Mouse (Mus musculus) regulatory T cell (primary cell): ENCODE measurements at regions not wholly inside any gene's neighbourhood (a gene's known extent, or its start where the extent isn't known, plus 50 kb on each side); places are given as distances from the start of the nearest gene placed in this dataset.

Experiments used
- in situ Hi-C: fragments of 300-600 bp; cut with MboI, MseI; formaldehyde crosslinking; loops from one replicate; pipeline ENCODE4 v1.15.1; 2025; ENCODE audit warnings: high pct_unique_total_duplicates

- in situ Hi-C loops: no loop called here
These were observed 278.2 kb upstream of the Castor2 start for GRCm38 (mm10) chr5:133821273-133821672.

GRCm38 (mm10) chr5:133815462-133815861 lies 284.0 kb upstream of the Castor2 start:
- in situ Hi-C loops: no loop called here

GRCm38 (mm10) chr5:133814436-133814835 lies 285.1 kb upstream of the Castor2 start:
- in situ Hi-C loops: no loop called here

GRCm38 (mm10) chr5:133812216-133812615 lies 287.3 kb upstream of the Castor2 start:
- in situ Hi-C loops: no loop called here

GRCm38 (mm10) chr5:133806891-133807290 lies 292.6 kb upstream of the Castor2 start:
- in situ Hi-C loops: no loop called here

GRCm38 (mm10) chr5:133802001-133802400 lies 297.5 kb upstream of the Castor2 start:
- in situ Hi-C loops: no loop called here

- in situ Hi-C loops: no loop called here
These were observed 303.9 kb upstream of the Castor2 start for GRCm38 (mm10) chr5:133795638-133796037.

- in situ Hi-C loops: no loop called here
These were observed 308.8 kb upstream of the Castor2 start for GRCm38 (mm10) chr5:133790726-133791125.

- in situ Hi-C loops: no loop called here
These were observed 311.5 kb upstream of the Castor2 start for GRCm38 (mm10) chr5:133788006-133788405.

GRCm38 (mm10) chr5:133787491-133787890 lies 312.0 kb upstream of the Castor2 start:
- in situ Hi-C loops: no loop called here

GRCm38 (mm10) chr5:133776591-133776990 lies 322.9 kb upstream of the Castor2 start:
- in situ Hi-C loops: no loop called here

GRCm38 (mm10) chr5:133774116-133774515 lies 325.4 kb upstream of the Castor2 start:
- in situ Hi-C loops: no loop called here

GRCm38 (mm10) chr5:133768856-133769255 lies 330.7 kb upstream of the Castor2 start:
- in situ Hi-C loops: no loop called here

- in situ Hi-C loops: no loop called here
These were observed 341.7 kb upstream of the Castor2 start for GRCm38 (mm10) chr5:133757817-133758216.

GRCm38 (mm10) chr5:133754180-133754579 lies 345.3 kb upstream of the Castor2 start:
- in situ Hi-C loops: no loop called here

GRCm38 (mm10) chr5:133753461-133754160 lies 345.9 kb upstream of the Castor2 start:
- in situ Hi-C loops: no loop called here

- in situ Hi-C loops: no loop called here
These were observed 352.6 kb upstream of the Castor2 start for GRCm38 (mm10) chr5:133746960-133747359.

GRCm38 (mm10) chr5:133746411-133746810 lies 353.1 kb upstream of the Castor2 start:
- in situ Hi-C loops: no loop called here

GRCm38 (mm10) chr5:133744136-133744535 lies 355.4 kb upstream of the Castor2 start:
- in situ Hi-C loops: no loop called here

GRCm38 (mm10) chr5:133743606-133744005 lies 355.9 kb upstream of the Castor2 start:
- in situ Hi-C loops: no loop called here

- in situ Hi-C loops: no loop called here
These were observed 367.6 kb upstream of the Castor2 start for GRCm38 (mm10) chr5:133731871-133732270.

GRCm38 (mm10) chr5:133718187-133719078 lies 381.1 kb upstream of the Castor2 start:
- in situ Hi-C loops: no loop called here

- in situ Hi-C loops: no loop called here
These were observed 383.7 kb upstream of the Castor2 start for GRCm38 (mm10) chr5:133715830-133716229.
